Mouse (Mus musculus): ENCODE results near the gene Kdm1b.

Gene Kdm1b

DNA sequence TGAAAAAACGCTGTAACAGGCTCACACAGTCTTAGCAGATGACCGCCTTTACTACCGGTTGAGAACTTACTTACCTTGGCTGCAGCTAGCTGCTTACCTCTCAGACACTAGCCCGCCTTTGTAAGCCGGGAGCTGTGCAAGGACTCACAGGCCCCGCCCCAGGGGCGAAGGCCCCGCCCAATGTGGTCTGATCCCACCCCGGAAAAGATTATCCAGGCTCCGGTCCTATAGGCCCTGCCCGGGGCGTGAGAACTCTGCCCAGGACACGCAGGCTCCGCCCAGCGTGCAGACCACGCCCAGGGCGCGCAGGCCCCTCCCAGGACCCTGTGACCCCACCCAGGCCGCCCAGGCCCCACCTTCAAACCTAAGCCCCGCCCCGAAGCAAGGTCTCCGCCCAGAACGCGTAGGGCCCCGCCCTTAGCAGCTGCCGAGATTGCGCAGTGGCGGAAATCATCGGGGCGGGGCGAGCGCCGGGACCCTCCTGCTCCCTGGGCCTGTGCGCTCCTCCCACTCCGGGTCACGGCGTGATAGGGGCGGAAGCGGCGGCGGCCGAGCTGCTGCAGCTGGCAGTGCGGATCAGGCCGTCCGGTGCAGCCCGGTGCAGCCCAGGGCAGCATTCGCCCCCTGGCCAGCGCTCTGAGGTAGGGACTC is at the start of gene Kdm1b:
Gene Kdm1b (plus strand): TSS at position 470 of the 651 bp plus-strand sequence.
- DNase-seq (ENCODE audit: low read depth, low spot score): peak; percentile 98

DNA sequence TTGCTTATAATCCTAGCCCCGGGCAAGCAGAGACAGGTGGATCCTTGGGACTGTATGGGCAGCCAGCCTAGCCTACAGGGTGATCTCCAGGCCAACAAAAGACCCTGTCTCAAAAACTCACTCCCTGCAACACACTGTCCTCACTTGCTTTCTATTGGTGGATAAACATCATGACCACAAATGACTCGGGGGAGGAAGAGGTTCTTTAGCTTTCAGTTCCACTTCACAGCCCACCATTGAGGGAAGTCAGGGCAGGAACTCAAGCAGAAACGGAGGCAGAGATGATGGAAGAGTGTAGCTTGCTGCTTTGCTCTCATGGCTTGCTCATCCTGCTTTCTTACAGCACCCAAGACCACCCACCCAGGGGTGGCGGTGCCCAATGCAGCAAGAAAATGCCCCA is 45.9 kb upstream of the Kdm1b start:
- no peak for DNase-seq (ENCODE audit: low read depth, low spot score)

DNA sequence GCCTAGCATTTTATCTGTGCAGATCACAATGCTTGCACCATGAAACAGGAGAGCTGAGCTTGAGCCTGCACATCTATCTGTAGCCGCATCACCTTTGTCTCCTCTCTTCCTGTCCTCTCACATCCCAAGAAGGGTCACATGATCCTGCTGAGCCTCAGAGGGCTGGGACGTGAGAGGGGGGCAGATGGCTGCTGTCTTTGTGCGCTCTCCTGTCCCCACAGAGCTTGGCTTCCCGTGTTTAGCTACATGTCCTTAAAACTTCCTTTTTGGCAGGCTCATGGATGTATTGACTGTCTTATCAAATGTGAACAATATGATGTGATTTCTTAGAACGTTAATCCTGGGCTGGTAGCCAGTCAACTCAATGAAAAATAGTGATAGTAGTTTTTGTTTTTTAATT is 43.8 kb upstream of the Kdm1b start:
- no peak for DNase-seq (ENCODE audit: low read depth, low spot score)

- DNase-seq (ENCODE audit: low read depth, low spot score): no peak
Observed at GRCm38 (mm10) chr13:47001590-47001989, 41.7 kb upstream of the Kdm1b start.

GRCm38 (mm10) chr13:47013740-47014139 is 29.6 kb upstream of the Kdm1b start:
- no peak for DNase-seq (ENCODE audit: low read depth, low spot score)

GRCm38 (mm10) chr13:47014334-47015194 is 28.7 kb upstream of the Kdm1b start, which contains the start of gene Nhlrc1:
Nhlrc1 (minus strand) TSS chr13:47014850.
- DNase-seq (ENCODE audit: low read depth, low spot score): peak; percentile 92

- no peak for DNase-seq (ENCODE audit: low read depth, low spot score)
Observed at GRCm38 (mm10) chr13:47015195-47015501, 28.2 kb upstream of the Kdm1b start.

DNA sequence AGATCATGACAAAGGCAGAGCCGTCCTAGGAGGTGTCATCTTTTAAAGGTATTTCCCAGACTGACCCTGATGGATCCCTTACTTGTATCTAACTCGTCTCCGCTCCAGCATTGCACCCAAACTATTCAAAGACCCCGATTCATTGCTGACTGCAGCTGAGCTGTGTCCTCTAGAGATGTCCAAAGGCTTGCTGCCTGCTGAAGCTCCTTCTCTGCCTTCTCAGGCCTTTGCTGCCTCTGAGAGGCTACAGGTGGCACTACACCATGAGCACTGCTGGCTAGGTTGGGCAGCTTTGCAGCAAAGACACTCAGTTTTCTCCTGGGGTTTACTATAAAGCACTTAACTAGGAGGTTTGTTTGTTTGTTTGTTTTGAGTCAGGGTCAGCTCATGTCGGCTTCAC is 26.0 kb upstream of the Kdm1b start:
- DNase-seq (ENCODE audit: low read depth, low spot score): peak; percentile 86

GRCm38 (mm10) chr13:47019774-47020173 is 23.5 kb upstream of the Kdm1b start:
- no peak for DNase-seq (ENCODE audit: low read depth, low spot score)

DNA sequence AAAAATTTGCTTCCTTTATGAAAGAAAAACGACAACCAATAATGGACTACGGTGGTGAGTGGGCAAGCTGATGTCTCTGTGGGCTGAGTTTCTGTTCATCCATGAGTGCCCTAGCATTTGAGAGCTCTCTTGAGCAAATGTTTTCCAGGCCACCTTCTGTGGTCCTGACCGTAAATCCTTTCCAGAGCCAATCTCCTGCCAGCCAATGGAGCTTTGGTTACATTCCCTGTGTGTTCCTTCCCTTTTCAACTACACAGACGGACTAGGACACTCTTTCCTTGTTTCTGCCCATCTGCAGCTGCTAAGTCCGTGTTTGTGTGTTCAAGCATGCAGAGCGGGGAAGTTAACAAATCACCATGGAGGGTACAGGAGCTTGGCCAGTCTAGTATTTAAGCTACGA is 22.5 kb upstream of the Kdm1b start:
- no peak for DNase-seq (ENCODE audit: low read depth, low spot score)

- DNase-seq (ENCODE audit: low read depth, low spot score): no peak
Observed at GRCm38 (mm10) chr13:47030376-47031107, 12.8 kb upstream of the Kdm1b start.

- DNase-seq (ENCODE audit: low read depth, low spot score): no peak
Observed at GRCm38 (mm10) chr13:47033602-47034001, 9.7 kb upstream of the Kdm1b start.

GRCm38 (mm10) chr13:47037946-47038345 is 5.4 kb upstream of the Kdm1b start:
- DNase-seq (ENCODE audit: low read depth, low spot score): no peak

- no peak for DNase-seq (ENCODE audit: low read depth, low spot score)
Observed at GRCm38 (mm10) chr13:47040061-47040460, 3.2 kb upstream of the Kdm1b start.

DNA sequence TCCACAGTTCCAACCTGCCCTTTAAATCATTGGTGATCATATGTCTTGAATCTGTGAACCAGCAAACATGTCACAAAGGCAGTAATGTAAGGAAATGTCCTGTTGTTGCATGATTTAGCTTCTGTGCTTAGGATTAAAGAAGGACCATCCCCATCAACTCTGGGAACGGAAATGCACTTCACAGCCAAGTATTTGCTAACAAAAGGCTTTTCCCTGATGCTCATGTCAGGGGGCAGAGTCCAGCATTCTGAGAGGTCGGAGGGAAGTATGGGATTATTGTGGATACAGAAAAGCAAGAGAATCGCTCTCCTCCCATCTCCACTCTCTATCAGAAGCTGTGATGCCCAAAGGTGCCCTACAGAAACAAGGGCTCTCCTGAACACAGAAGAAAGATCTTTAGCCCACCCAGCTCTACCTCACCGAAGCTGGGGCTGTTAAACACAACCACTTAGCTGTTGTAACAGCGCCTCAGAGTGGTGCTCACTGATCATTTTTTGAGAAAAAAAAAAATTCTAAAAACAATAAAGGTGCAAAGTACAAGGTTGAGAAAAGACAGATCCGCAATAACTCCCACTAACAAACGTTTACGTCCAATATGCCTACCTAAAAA is 1.2 kb upstream of the Kdm1b start:
- no peak for DNase-seq (ENCODE audit: low read depth, low spot score)

DNA sequence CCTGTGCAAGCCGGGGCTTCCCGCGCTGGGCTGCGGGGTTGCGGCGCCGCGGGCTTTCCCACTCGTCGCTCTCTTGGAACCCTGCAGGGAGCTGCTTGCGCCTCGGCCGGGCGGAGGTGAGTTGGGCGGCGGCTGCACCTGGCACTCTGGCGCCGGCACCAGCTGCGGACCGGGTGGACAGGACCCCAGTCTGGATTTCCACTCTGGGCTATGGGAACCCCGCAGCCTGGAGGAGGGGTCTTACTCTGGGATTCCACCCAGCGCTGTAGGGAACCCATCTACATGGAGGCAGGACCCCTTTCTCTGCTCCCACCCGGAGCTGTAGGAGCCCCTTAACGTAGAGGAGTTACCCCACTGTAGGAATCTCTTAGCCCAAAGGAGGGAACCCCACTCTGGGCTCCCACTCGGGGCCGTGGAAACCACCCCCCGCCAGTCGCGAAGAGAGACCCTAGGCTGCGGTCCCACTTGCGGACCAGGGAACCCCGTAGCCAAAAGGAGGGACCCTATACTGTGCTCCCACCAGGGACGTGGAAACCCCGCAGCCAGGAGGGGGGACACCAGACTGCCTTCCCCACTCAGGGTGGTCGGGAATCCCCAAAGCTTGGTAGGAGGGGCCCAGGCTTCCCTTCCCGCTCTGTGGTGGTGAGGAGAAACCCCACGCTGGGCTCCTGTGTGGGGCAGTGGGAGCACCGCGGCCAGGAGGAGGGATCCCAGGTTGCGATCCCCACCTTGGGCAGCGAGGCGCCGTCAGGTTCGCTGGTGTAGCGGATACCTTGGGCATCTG is 726 bp downstream of the Kdm1b start:
- DNase-seq (ENCODE audit: low read depth, low spot score): no peak

DNA sequence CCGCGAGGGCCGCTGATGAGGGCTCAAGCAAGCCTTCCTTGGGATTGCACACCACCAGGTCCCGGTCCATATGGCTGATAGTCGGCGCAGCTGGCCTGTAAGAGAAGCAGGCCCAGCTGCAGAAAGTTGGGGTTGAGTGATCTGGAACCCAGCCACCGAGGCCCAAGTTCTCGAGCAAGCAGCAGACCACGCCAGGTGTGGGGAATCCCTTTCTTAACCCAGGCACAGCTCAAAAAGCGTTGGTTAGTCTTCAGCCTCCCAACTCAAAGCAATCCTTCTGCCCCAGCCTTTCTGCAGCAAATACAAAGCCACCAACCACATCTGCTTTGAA is 1.3 kb downstream of the Kdm1b start, which contains the start of gene Tpmt:
Gene Tpmt (minus strand): TSS at position 121 of the 331 bp plus-strand sequence.
- DNase-seq (ENCODE audit: low read depth, low spot score): peak; percentile 19

DNA sequence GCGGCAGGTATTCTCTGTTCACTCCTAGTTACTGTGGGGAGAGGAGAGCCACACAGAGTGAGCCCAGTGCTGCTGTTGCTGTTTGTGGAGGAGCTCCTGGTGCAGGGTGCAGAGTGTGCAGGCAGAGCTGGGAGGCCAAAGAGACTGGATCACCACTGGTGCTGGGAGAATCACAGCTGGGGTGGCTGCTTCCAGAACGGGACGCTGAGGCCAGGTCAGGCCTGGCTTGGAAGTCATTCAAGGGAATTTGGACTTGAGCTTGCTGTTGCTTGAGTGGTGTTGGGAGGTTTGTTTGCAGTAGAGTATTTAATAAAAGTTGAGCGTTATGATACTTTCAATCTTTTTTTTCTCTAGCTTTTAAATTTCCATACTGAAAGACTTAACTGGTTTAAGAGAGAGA is 4.7 kb downstream of the Kdm1b start:
- no peak for DNase-seq (ENCODE audit: low read depth, low spot score)

GRCm38 (mm10) chr13:47050009-47050408 is 6.7 kb downstream of the Kdm1b start:
- DNase-seq (ENCODE audit: low read depth, low spot score): no peak

GRCm38 (mm10) chr13:47053971-47054370 is 10.7 kb downstream of the Kdm1b start:
- DNase-seq (ENCODE audit: low read depth, low spot score): no peak

DNA sequence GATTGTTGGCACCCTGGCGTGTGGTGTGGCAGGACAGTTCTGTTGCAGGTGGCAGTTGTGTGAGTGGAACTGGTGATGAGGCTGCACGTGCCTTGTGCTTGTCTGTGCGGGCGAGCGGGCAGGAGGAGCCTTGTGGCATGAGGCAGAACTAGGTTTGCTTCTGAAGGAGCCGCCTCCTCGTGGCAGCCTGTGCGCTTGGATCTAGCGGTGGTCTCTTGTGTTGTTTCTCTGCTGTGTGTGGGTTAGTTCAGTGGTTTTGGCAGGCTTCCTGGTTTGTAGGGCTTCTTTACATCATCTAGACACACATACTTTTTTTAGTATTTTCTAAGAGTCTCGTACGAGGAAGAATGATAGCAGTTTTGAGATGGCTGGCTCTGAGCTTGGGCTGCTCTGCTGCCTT is 12.8 kb downstream of the Kdm1b start:
- DNase-seq (ENCODE audit: low read depth, low spot score): peak; percentile 85
